In genomic region chr11:4461154-4461553, GRCm38 (mm10) we compare ENCODE assay signal across 13 mouse cellular contexts. TPM values are rescaled to one million over a fixed set of nuclear protein-coding genes. Genes with fewer than 3 reads are reported as not detected.
DNase-seq lines count a peak whose midpoint lies in the region; ATAC-seq and TF ChIP-seq lines count a peak whose summit lies in the region.
"Had no signal": no experiment of that assay in that cellular context is flagged by ENCODE, and none has a peak within 500 bp of the region (broad histone marks: within the 10 kb centered on the region; RNA-seq: fewer than 3 reads in every experiment).

No protein-coding gene starts in this region.

- DNase-seq in kidney, postnatal 0 days (ENCODE audit: low spot score), result peak; percentile 72
- no peak for DNase-seq in kidney, adult 9 months
- peak; percentile 92 for DNase-seq in ES-CJ7 (ENCODE audit: low read depth, low spot score)
- DNase-seq in embryo, embryonic 10 days (ENCODE audit: low spot score), result peak; percentile 67
- no peak for DNase-seq in cerebellum, adult 9-11 months
- DNase-seq in layer of hippocampus, adult 9-10 months (ENCODE audit: low spot score), result no peak
- no peak for DNase-seq in cerebellum, adult 2 months
- DNase-seq: adrenal gland, adult 2 months; left cerebral cortex, postnatal 4 days; thymus, postnatal 36 days had no signal

- H3K4me1 ChIP-seq in kidney, postnatal 0 days (replicated peaks; ENCODE audit: insufficient read depth, low read length), result no peaks in the 10 kb centered on the region
- no peaks in the 10 kb centered on the region for H3K4me1 ChIP-seq in cerebellum, adult 2 months (ENCODE audit: control insufficient read depth, insufficient read depth, low read length)
- H3K4me1 ChIP-seq: embryonic facial prominence, embryonic 15.5 days; hindbrain, embryonic 15.5 days had no signal

- H3K27ac ChIP-seq in kidney, postnatal 0 days, result no peak overlapping the region
- no peak overlapping the region for H3K27ac ChIP-seq in cerebellum, adult 2 months (ENCODE audit: insufficient read depth, low read length)
- H3K27ac ChIP-seq: embryonic facial prominence, embryonic 15.5 days; hindbrain, embryonic 15.5 days had no signal

- no peak overlapping the region for H3K4me3 ChIP-seq in kidney, postnatal 0 days (replicated peaks; ENCODE audit: low read depth, low read length)
- H3K4me3 ChIP-seq in cerebellum, adult 2 months (replicated peaks; ENCODE audit: insufficient read depth, low read depth, low read length), result no peak overlapping the region
- H3K4me3 ChIP-seq: embryonic facial prominence, embryonic 15.5 days; hindbrain, embryonic 15.5 days had no signal

- no peaks in the 10 kb centered on the region for H3K27me3 ChIP-seq in kidney, postnatal 0 days (ENCODE audit: insufficient read depth, low read length)
- no peaks in the 10 kb centered on the region for H3K27me3 ChIP-seq in cerebellum, adult 2 months (ENCODE audit: control insufficient read depth, insufficient read depth, low read length)
- H3K27me3 ChIP-seq: embryonic facial prominence, embryonic 15.5 days; hindbrain, embryonic 15.5 days had no signal

- TF ChIP-seq CTCF in kidney, postnatal 0 days (IDR thresholded peaks at IDR 0.05; ENCODE audit: low read depth), result no peak
- TF ChIP-seq CTCF in cerebellum, adult 2 months (IDR thresholded peaks at IDR 0.05; ENCODE audit: borderline replicate concordance, insufficient read depth, low read depth, low read length), result no peak

- WGBS in kidney, postnatal 0 days, result 15% methylated on average over 12 of the region's 12 CpGs
- 45% methylated on average over 12 of the region's 12 CpGs for WGBS in cerebellum, adult 2 months

- ATAC-seq in kidney, postnatal 0 days (replicated peaks; ENCODE audit: low FRiP score, low read depth), result peak; percentile 57; the same call in 1 of the 2 replicates
- peak; percentile 77 for ATAC-seq in megakaryocyte progenitor cell, adult 5-6 weeks (replicated peaks; ENCODE audit: poor library complexity)

- TF ChIP-seq POLR2A in cerebellum, adult 2 months (IDR thresholded peaks at IDR 0.05; ENCODE audit: borderline replicate concordance, insufficient read depth, low read length), result no peak

- no peak overlapping the region for H3K9ac ChIP-seq in kidney, postnatal 0 days (ENCODE audit: low read depth, low read length)
- H3K9ac ChIP-seq: embryonic facial prominence, embryonic 15.5 days; hindbrain, embryonic 15.5 days had no signal

- no peak overlapping the region for H3K4me2 ChIP-seq in kidney, postnatal 0 days (ENCODE audit: low read length)
- H3K4me2 ChIP-seq: embryonic facial prominence, embryonic 15.5 days; hindbrain, embryonic 15.5 days had no signal

- no peaks in the 10 kb centered on the region for H3K9me3 ChIP-seq in kidney, postnatal 0 days (replicated peaks; ENCODE audit: low read length)
- H3K9me3 ChIP-seq: embryonic facial prominence, embryonic 15.5 days; hindbrain, embryonic 15.5 days had no signal

- no peaks in the 10 kb centered on the region for H3K36me3 ChIP-seq in kidney, postnatal 0 days (ENCODE audit: insufficient read depth, low read length)
- H3K36me3 ChIP-seq: embryonic facial prominence, embryonic 15.5 days; hindbrain, embryonic 15.5 days had no signal

RNA-seq across cellular contexts. Expression of gene Hormad2, which starts 20.2 kb away (rescaled TPM):
- 0.26 and 0.38 TPM in 2 replicates for polyA plus RNA-seq in kidney, postnatal 0 days (2015; fragmentation: Nextera tagmentation; extraction: Ambion mirVana)
- 2.6 and 2.8 TPM in 2 replicates for total RNA-seq in megakaryocyte progenitor cell, adult 5-6 weeks (2015)
- total RNA-seq in megakaryocyte progenitor cell, adult 5-6 weeks (2017), result 0.87 TPM in 1 of 2 replicates, not detected in the other
- 0.05 and 0.08 TPM in 2 replicates for polyA plus RNA-seq in cerebellum, adult 2 months (2012; rRNA removed)
- total RNA-seq: left cerebral cortex, postnatal 4 days had no signal
- polyA plus RNA-seq: adrenal gland, adult 2 months; hindbrain, embryonic 15.5 days had no signal

Comparison
In these comparisons a context has a peak if more than half of its experiments do, and no peak if none do; other contexts are left out.
1. DNase-seq: peak in kidney, postnatal 0 days (single experiment), ES-CJ7 (single experiment) and embryo, embryonic 10 days (single experiment); none in kidney, adult 9 months (single experiment), cerebellum, adult 9-11 months (single experiment), layer of hippocampus, adult 9-10 months (single experiment) and cerebellum, adult 2 months (0 of 2).